Mouse (Mus musculus) liver, adult (tissue): ENCODE measurements around the gene Lypd6b.

Experiments used
- GATA4 ChIP-seq: IDR thresholded peaks from 2 replicates; pipeline ENCODE4 v1.6.1; 2014; ENCODE audit warnings: mild to moderate bottlenecking, low read length; ENCODE audit not compliant: insufficient replicate concordance

The Lypd6b gene

GRCm38 (mm10) chr2:49752211-49752607 lies 35.3 kb upstream of the Lypd6b start:
- no peak for TF ChIP-seq GATA4

GRCm38 (mm10) chr2:49753062-49753461 lies 34.4 kb upstream of the Lypd6b start:
- TF ChIP-seq GATA4: no peak

GRCm38 (mm10) chr2:49755054-49755453 lies 32.4 kb upstream of the Lypd6b start:
- no peak for TF ChIP-seq GATA4

GRCm38 (mm10) chr2:49757616-49758015 lies 29.9 kb upstream of the Lypd6b start:
- TF ChIP-seq GATA4: no peak

- TF ChIP-seq GATA4: no peak
These were observed 23.0 kb upstream of the Lypd6b start for GRCm38 (mm10) chr2:49764331-49764946.

- no peak for TF ChIP-seq GATA4
These were observed 18.6 kb upstream of the Lypd6b start for GRCm38 (mm10) chr2:49768916-49769315.

- TF ChIP-seq GATA4: no peak
These were observed 17.0 kb upstream of the Lypd6b start for GRCm38 (mm10) chr2:49770440-49770839.

GRCm38 (mm10) chr2:49771172-49771571 lies 16.3 kb upstream of the Lypd6b start:
- no peak for TF ChIP-seq GATA4

GRCm38 (mm10) chr2:49773194-49773931 lies 14.1 kb upstream of the Lypd6b start:
- TF ChIP-seq GATA4: no peak

GRCm38 (mm10) chr2:49774180-49774579 lies 13.3 kb upstream of the Lypd6b start:
- no peak for TF ChIP-seq GATA4

- no peak for TF ChIP-seq GATA4
These were observed 12.3 kb upstream of the Lypd6b start for GRCm38 (mm10) chr2:49775187-49775586.

- no peak for TF ChIP-seq GATA4
These were observed 11.8 kb upstream of the Lypd6b start for GRCm38 (mm10) chr2:49775735-49776134.

- no peak for TF ChIP-seq GATA4
These were observed 11.1 kb upstream of the Lypd6b start for GRCm38 (mm10) chr2:49776407-49776806.

GRCm38 (mm10) chr2:49788051-49788418 lies 547 bp downstream of the Lypd6b start:
- no peak for TF ChIP-seq GATA4

- TF ChIP-seq GATA4: no peak
These were observed 1.2 kb downstream of the Lypd6b start for GRCm38 (mm10) chr2:49788643-49789042.

GRCm38 (mm10) chr2:49789078-49789477 lies 1.6 kb downstream of the Lypd6b start:
- TF ChIP-seq GATA4: no peak

- no peak for TF ChIP-seq GATA4
These were observed 2.0 kb downstream of the Lypd6b start for GRCm38 (mm10) chr2:49789504-49789903.
